Mouse (Mus musculus): ENCODE data around the gene Taok3.

The Taok3 gene

GRCm38 (mm10) chr5:117251763-117252162 is 131.8 kb downstream of the Taok3 start:
- no peak for DNase-seq (ENCODE audit: low read depth, low spot score)

- no peak for DNase-seq (ENCODE audit: low read depth, low spot score)
Observed at GRCm38 (mm10) chr5:117258276-117258675, 138.3 kb downstream of the Taok3 start.

- DNase-seq (ENCODE audit: low read depth, low spot score), result no peak
Observed at GRCm38 (mm10) chr5:117263566-117263965, 143.6 kb downstream of the Taok3 start.

GRCm38 (mm10) chr5:117264701-117265100 is 144.8 kb downstream of the Taok3 start:
- no peak for DNase-seq (ENCODE audit: low read depth, low spot score)

GRCm38 (mm10) chr5:117267913-117268312 is 148.0 kb downstream of the Taok3 start:
- DNase-seq (ENCODE audit: low read depth, low spot score), result no peak

GRCm38 (mm10) chr5:117268749-117269148 is 148.8 kb downstream of the Taok3 start:
- no peak for DNase-seq (ENCODE audit: low read depth, low spot score)

- DNase-seq (ENCODE audit: low read depth, low spot score), result no peak
Observed at GRCm38 (mm10) chr5:117269395-117269794, 149.5 kb downstream of the Taok3 start.

- no peak for DNase-seq (ENCODE audit: low read depth, low spot score)
Observed at GRCm38 (mm10) chr5:117271945-117272344, 152.0 kb downstream of the Taok3 start.

- peak; percentile 31 for DNase-seq (ENCODE audit: low read depth, low spot score)
Observed at GRCm38 (mm10) chr5:117274817-117275216, 154.9 kb downstream of the Taok3 start.

GRCm38 (mm10) chr5:117277784-117278183 is 157.9 kb downstream of the Taok3 start:
- DNase-seq (ENCODE audit: low read depth, low spot score), result peak; percentile 34

- no peak for DNase-seq (ENCODE audit: low read depth, low spot score)
Observed at GRCm38 (mm10) chr5:117278809-117279668, 159.1 kb downstream of the Taok3 start.

GRCm38 (mm10) chr5:117279669-117280050 is 159.7 kb downstream of the Taok3 start:
- no peak for DNase-seq (ENCODE audit: low read depth, low spot score)

GRCm38 (mm10) chr5:117281536-117281935 is 161.6 kb downstream of the Taok3 start:
- no peak for DNase-seq (ENCODE audit: low read depth, low spot score)

- no peak for DNase-seq (ENCODE audit: low read depth, low spot score)
Observed at GRCm38 (mm10) chr5:117282360-117282759, 162.4 kb downstream of the Taok3 start.

- DNase-seq (ENCODE audit: low read depth, low spot score), result no peak
Observed at GRCm38 (mm10) chr5:117284029-117284428, 164.1 kb downstream of the Taok3 start.

- DNase-seq (ENCODE audit: low read depth, low spot score), result no peak
Observed at GRCm38 (mm10) chr5:117284682-117285081, 164.8 kb downstream of the Taok3 start.

GRCm38 (mm10) chr5:117285266-117285665 is 165.3 kb downstream of the Taok3 start:
- DNase-seq (ENCODE audit: low read depth, low spot score), result no peak

GRCm38 (mm10) chr5:117286286-117286685 is 166.4 kb downstream of the Taok3 start:
- no peak for DNase-seq (ENCODE audit: low read depth, low spot score)

- DNase-seq (ENCODE audit: low read depth, low spot score), result peak; percentile 95
Observed at GRCm38 (mm10) chr5:117286831-117287822, 167.2 kb downstream of the Taok3 start, which contains the start of gene Pebp1. Gene Pebp1, minus strand, starts transcription at chr5:117287625.

- no peak for DNase-seq (ENCODE audit: low read depth, low spot score)
Observed at GRCm38 (mm10) chr5:117289646-117290045, 169.7 kb downstream of the Taok3 start.

GRCm38 (mm10) chr5:117290081-117290480 is 170.2 kb downstream of the Taok3 start:
- peak; percentile 32 for DNase-seq (ENCODE audit: low read depth, low spot score)

GRCm38 (mm10) chr5:117291312-117291711 is 171.4 kb downstream of the Taok3 start:
- DNase-seq (ENCODE audit: low read depth, low spot score), result no peak
